ENCODE assay signal across 29 mouse cellular contexts in genomic region chr7:81151216-81151615, GRCm38 (mm10). TPM values are rescaled to one million over a fixed set of nuclear protein-coding genes. Genes with fewer than 3 reads are reported as not detected.
A peak's percentile ranks its signal among the peaks of the same experiment; 100 is the strongest.
DNase-seq lines count a peak whose midpoint lies in the region; TF ChIP-seq lines count a peak whose summit lies in the region.
"Had no signal": no experiment of that assay in that cellular context is flagged by ENCODE, and none has a peak within 500 bp of the region (broad histone marks: within the 10 kb centered on the region; RNA-seq: fewer than 3 reads in every experiment).

No protein-coding gene starts in this region.

- peak; percentile 97 for DNase-seq in R1 (ENCODE audit: low read depth, low spot score)
- no peak for DNase-seq in gastrocnemius, postnatal 14 days
- no peak for DNase-seq in adrenal gland, adult 8-10 months
- no peak for DNase-seq in urinary bladder, adult 2 months (ENCODE audit: low spot score)
- DNase-seq: adrenal gland, adult 2 months; adrenal gland, postnatal 25 days; cerebellum, adult 11-12 months; cerebellum, adult 8-10 months; cerebellum, postnatal 10 days; cerebellum, postnatal 36 days; embryo, embryonic 11 days; gastrocnemius, postnatal 36 days; heart, adult 2 months; heart, postnatal 14 days; heart, postnatal 4 days had no signal

- H3K27ac ChIP-seq in ES-Bruce4 (ENCODE audit: insufficient read depth, low read length), result no peak overlapping the region
- H3K27ac ChIP-seq: embryonic facial prominence, embryonic 10.5 days; embryonic facial prominence, embryonic 13.5 days; forebrain, embryonic 12.5 days; forebrain, embryonic 15.5 days; heart, adult 2 months; heart, embryonic 10.5 days; heart, embryonic 13.5 days; hindbrain, embryonic 14.5 days; hindbrain, postnatal 0 days had no signal

- no peaks in the 10 kb centered on the region for H3K9me3 ChIP-seq in E14TG2a.4 (ENCODE audit: low read length)
- peaks cover 4% of the 10 kb centered on the region; the same call in 1 of the 2 replicates for H3K9me3 ChIP-seq in ES-Bruce4 (replicated peaks; ENCODE audit: control insufficient read depth, insufficient read depth, low read length, poor library complexity, severe bottlenecking)
- H3K9me3 ChIP-seq: embryonic facial prominence, embryonic 13.5 days; forebrain, embryonic 12.5 days; forebrain, embryonic 15.5 days had no signal

- peak; percentile 13 for TF ChIP-seq POLR2A in ES-Bruce4 (IDR thresholded peaks at IDR 0.05; ENCODE audit: insufficient read depth, low read length)

- intact Hi-C loops in gastrocnemius, postnatal 14 days (cut with DNase I; ENCODE audit: low total_unique reads), result no loop called here

- H3K36me3 ChIP-seq in E14TG2a.4 (ENCODE audit: insufficient read depth, low read length), result peaks cover 51% of the 10 kb centered on the region
- no peaks in the 10 kb centered on the region for H3K36me3 ChIP-seq in ES-Bruce4 (ENCODE audit: control insufficient read depth, insufficient read depth, low read length, poor library complexity, severe bottlenecking)
- H3K36me3 ChIP-seq: embryonic facial prominence, embryonic 10.5 days; embryonic facial prominence, embryonic 13.5 days; forebrain, embryonic 12.5 days; forebrain, embryonic 15.5 days; heart, embryonic 13.5 days had no signal

- no peaks in the 10 kb centered on the region for H3K27me3 ChIP-seq in E14TG2a.4 (ENCODE audit: insufficient read depth, low read length)
- H3K27me3 ChIP-seq in ES-Bruce4 (ENCODE audit: control insufficient read depth, insufficient read depth, low read length, poor library complexity, severe bottlenecking), result no peaks in the 10 kb centered on the region
- H3K27me3 ChIP-seq: embryonic facial prominence, embryonic 13.5 days; forebrain, embryonic 12.5 days; forebrain, embryonic 15.5 days; heart, embryonic 13.5 days had no signal

- no peak overlapping the region for H3K9ac ChIP-seq in ES-Bruce4 (ENCODE audit: low read depth, poor library complexity, severe bottlenecking)
- H3K9ac ChIP-seq: embryonic facial prominence, embryonic 13.5 days; forebrain, embryonic 12.5 days; forebrain, embryonic 15.5 days; heart, embryonic 13.5 days; hindbrain, embryonic 14.5 days had no signal

- H3K4me1 ChIP-seq in E14TG2a.4 (replicated peaks; ENCODE audit: low read depth, low read length) (peaks cover 60% of the 10 kb centered on the region), ES-Bruce4 (ENCODE audit: control insufficient read depth, insufficient read depth, low read length) (no peaks in the 10 kb centered on the region)
- H3K4me1 ChIP-seq: embryonic facial prominence, embryonic 10.5 days; embryonic facial prominence, embryonic 13.5 days; forebrain, embryonic 12.5 days; forebrain, embryonic 15.5 days had no signal

- TF ChIP-seq EP300 in ES-Bruce4 (IDR thresholded peaks at IDR 0.05; ENCODE audit: insufficient read depth, low read depth, low read length), result no peak

- TF ChIP-seq CTCF in E14TG2a.4 (conservative IDR thresholded peaks at IDR 0.05; ENCODE audit: low read length) (no peak), ES-Bruce4 (IDR thresholded peaks at IDR 0.05; ENCODE audit: low read depth, low read length) (no peak)

- H3K4me3 ChIP-seq in E14TG2a.4 (replicated peaks; ENCODE audit: low read length), result peak overlapping the region; percentile 85
- H3K4me3 ChIP-seq in ES-Bruce4 (ENCODE audit: low read depth, low read length), result peak overlapping the region; percentile 52
- H3K4me3 ChIP-seq: embryonic facial prominence, embryonic 10.5 days; embryonic facial prominence, embryonic 13.5 days; erythroblast, embryonic 14.5 days; forebrain, embryonic 12.5 days; forebrain, embryonic 15.5 days; heart, adult 2 months; heart, embryonic 10.5 days; heart, embryonic 13.5 days had no signal

RNA-seq across cellular contexts. Expression of gene Slc28a1, which starts 36.6 kb away (rescaled TPM):
- 4.5 and 4.7 TPM in 2 replicates for polyA plus RNA-seq in ES-Bruce4 (2011; ENCODE audit: insufficient read depth, insufficient read length, low read depth, missing spikeins)
- under 1 TPM; 0.43 to 0.66 TPM for total RNA-seq in gastrocnemius, postnatal 14 days (2021)
- total RNA-seq in adrenal gland, adult 8-10 months (2022), result not detected
- 0.01 and 0.03 TPM in 2 replicates for polyA plus RNA-seq in urinary bladder, adult 2 months (2012; rRNA removed)
- polyA plus RNA-seq: adrenal gland, adult 2 months; CD4-positive, CD25-positive, alpha-beta regulatory T cell, adult 4 months; embryonic facial prominence, embryonic 13.5 days; erythroblast, embryonic 14.5 days; forebrain, embryonic 12.5 days; forebrain, embryonic 15.5 days; hindbrain, embryonic 11.5 days; hindbrain, embryonic 14.5 days; inflammation-experienced regulatory T-cells, adult 6 months had no signal
